Comparison of ENCODE assay signal across 9 mouse cellular contexts in the genomic region with DNA sequence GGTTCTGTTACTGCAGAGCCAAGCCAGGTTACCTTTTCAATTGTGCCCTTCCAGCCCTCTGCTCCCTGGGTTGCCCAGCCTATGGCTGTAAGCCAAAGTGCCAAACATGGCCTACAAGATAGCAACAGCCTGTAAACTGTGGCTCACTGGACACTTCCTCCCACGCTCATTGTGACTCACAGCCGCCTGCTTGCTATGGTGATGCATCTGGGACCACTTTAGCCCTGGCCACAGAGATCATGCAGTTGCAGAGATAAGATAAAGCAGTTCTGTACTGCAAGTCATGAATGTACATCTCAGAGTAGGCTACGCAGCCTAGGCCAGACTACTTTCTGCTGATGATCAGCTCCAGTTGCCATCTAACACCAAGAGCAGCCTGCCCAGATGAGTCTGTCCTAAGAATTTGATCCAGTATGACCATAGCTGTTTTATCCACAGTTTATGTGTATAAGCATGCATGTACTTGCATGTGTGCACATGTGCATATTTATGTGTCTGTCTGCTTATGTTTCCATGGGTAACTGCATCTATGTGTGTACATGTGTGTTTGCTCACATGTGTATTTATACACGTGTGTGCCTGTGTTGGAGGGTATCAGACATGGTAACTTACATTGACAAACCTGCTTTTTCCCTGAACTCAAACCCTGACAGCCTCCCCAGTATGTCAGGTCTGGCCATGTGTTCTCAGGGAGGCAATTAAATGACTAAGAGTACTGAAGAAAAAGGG.
DNase-seq lines count a peak whose midpoint lies in the region; ATAC-seq lines count a peak whose summit lies in the region.
"Had no signal": no experiment of that assay in that cellular context is flagged by ENCODE, and none has a peak within 500 bp of the region (broad histone marks: within the 10 kb centered on the region; RNA-seq: fewer than 3 reads in every experiment).

No protein-coding gene starts in this region.

- H3K36me3 ChIP-seq in liver, embryonic 16.5 days (ENCODE audit: control insufficient read depth, insufficient read depth), result no peaks in the 10 kb centered on the region

- ATAC-seq in liver, embryonic 16.5 days (ENCODE audit: low read depth), result peak; percentile 89
- ATAC-seq in inflammation-experienced regulatory T-cells, adult 6 months, result no peak
- no peak for ATAC-seq in frontal cortex, adult (ENCODE audit: low TSS enrichment)

- DNase-seq in urinary bladder, postnatal 14 days (ENCODE audit: low spot score), result peak; percentile 21
- no peak for DNase-seq in urinary bladder, postnatal 36 days (ENCODE audit: low spot score in 2 of 2)
- peak; percentile 67 for DNase-seq in c-Kit-positive CD71-negative TER-119-negative erythroid progenitor cells, embryonic 14.5 days (ENCODE audit: low read depth)
- DNase-seq in embryo, embryonic 10 days (ENCODE audit: low spot score), result no peak
- no peak for DNase-seq in right cerebral cortex, postnatal 10 days (ENCODE audit: low spot score in 2 of 2)

- no peaks in the 10 kb centered on the region for H3K27me3 ChIP-seq in liver, embryonic 16.5 days (ENCODE audit: control insufficient read depth, insufficient read depth, low read depth, low read length)

- peak overlapping the region; percentile 91 for H3K27ac ChIP-seq in liver, embryonic 16.5 days (ENCODE audit: low read length)

- H3K9ac ChIP-seq in liver, embryonic 16.5 days (ENCODE audit: low read depth, low read length), result peak overlapping the region; percentile 48

- peaks cover 48% of the 10 kb centered on the region for H3K4me1 ChIP-seq in liver, embryonic 16.5 days (ENCODE audit: control insufficient read depth, low read depth, low read length)

- no peaks in the 10 kb centered on the region for H3K9me3 ChIP-seq in liver, embryonic 16.5 days (replicated peaks; ENCODE audit: control insufficient read depth, low read length)

- WGBS in liver, embryonic 16.5 days (ENCODE audit: insufficient replicate concordance), result 31% methylated on average over 4 of the region's 4 CpGs

- H3K4me2 ChIP-seq in liver, embryonic 16.5 days (ENCODE audit: low read depth, low read length), result peak overlapping the region; percentile 58
- H3K4me2 ChIP-seq: midbrain, embryonic 11.5 days had no signal

- no peak overlapping the region for H3K4me3 ChIP-seq in liver, embryonic 16.5 days (ENCODE audit: low read depth, low read length)

Comparison
In these comparisons a context has a peak if more than half of its experiments do, and no peak if none do; other contexts are left out.
1. DNase-seq: peak in urinary bladder, postnatal 14 days (single experiment) and c-Kit-positive CD71-negative TER-119-negative erythroid progenitor cells, embryonic 14.5 days (single experiment); none in urinary bladder, postnatal 36 days (0 of 2), embryo, embryonic 10 days (single experiment) and right cerebral cortex, postnatal 10 days (0 of 2).